Mouse (Mus musculus): Measurements from ENCODE around the gene Aplp2. TPM values are rescaled to one million over a fixed set of nuclear protein-coding genes. Genes with fewer than 3 reads are reported as not detected.

Aplp2 gene
- polyA plus RNA-seq, 1 experiment: 147 TPM

- TF ChIP-seq CTCF (IDR thresholded peaks at IDR 0.05; ENCODE audit: extremely low read depth, insufficient read length, insufficient replicate concordance, low read depth, low read length): no peak
- no peak for TF ChIP-seq POLR2A (IDR thresholded peaks at IDR 0.05; ENCODE audit: low read depth, low read length)
- Histone ChIP-seq H3K4me1 (ENCODE audit: control insufficient read depth, insufficient read depth, insufficient read length, low read length) (no peaks in the 10 kb centered on the region), H3K27me3 (ENCODE audit: control insufficient read depth, insufficient read depth, low read length) (no peaks in the 10 kb centered on the region), H3K27ac (ENCODE audit: insufficient read depth, low read depth, low read length) (no peak overlapping the region), H3K4me3 (ENCODE audit: low read depth, low read length) (no peak overlapping the region), H3K36me3 (ENCODE audit: control insufficient read depth, insufficient read depth, low read length) (no peaks in the 10 kb centered on the region)
- WGBS: 82% methylated on average over 8 of the region's 8 CpGs
Observed at GRCm38 (mm10) chr9:31240522-31241207, 29.1 kb upstream of the Aplp2 start.

- H3K4me3 ChIP-seq (ENCODE audit: low read depth, low read length): no peak overlapping the region
- no peak for TF ChIP-seq POLR2A (IDR thresholded peaks at IDR 0.05; ENCODE audit: low read depth, low read length)
- no peak for TF ChIP-seq CTCF (IDR thresholded peaks at IDR 0.05; ENCODE audit: extremely low read depth, insufficient read length, insufficient replicate concordance, low read depth, low read length)
- H3K36me3 ChIP-seq (ENCODE audit: control insufficient read depth, insufficient read depth, low read length): no peaks in the 10 kb centered on the region
- no peak overlapping the region for H3K27ac ChIP-seq (ENCODE audit: insufficient read depth, low read depth, low read length)
- H3K4me1 ChIP-seq (ENCODE audit: control insufficient read depth, insufficient read depth, insufficient read length, low read length): no peaks in the 10 kb centered on the region
- H3K27me3 ChIP-seq (ENCODE audit: control insufficient read depth, insufficient read depth, low read length): no peaks in the 10 kb centered on the region
- 94% methylated on average over 2 of the region's 2 CpGs for WGBS
Observed at GRCm38 (mm10) chr9:31239551-31239950, 27.9 kb upstream of the Aplp2 start.

GRCm38 (mm10) chr9:31238526-31238925 lies 26.9 kb upstream of the Aplp2 start:
- H3K4me1 ChIP-seq (ENCODE audit: control insufficient read depth, insufficient read depth, insufficient read length, low read length): no peaks in the 10 kb centered on the region
- no peaks in the 10 kb centered on the region for H3K27me3 ChIP-seq (ENCODE audit: control insufficient read depth, insufficient read depth, low read length)
- WGBS: 56% methylated on average over 2 of the region's 2 CpGs
- no peak overlapping the region for H3K4me3 ChIP-seq (ENCODE audit: low read depth, low read length)
- no peak for TF ChIP-seq POLR2A (IDR thresholded peaks at IDR 0.05; ENCODE audit: low read depth, low read length)
- TF ChIP-seq CTCF (IDR thresholded peaks at IDR 0.05; ENCODE audit: extremely low read depth, insufficient read length, insufficient replicate concordance, low read depth, low read length): no peak
- no peaks in the 10 kb centered on the region for H3K36me3 ChIP-seq (ENCODE audit: control insufficient read depth, insufficient read depth, low read length)
- no peak overlapping the region for H3K27ac ChIP-seq (ENCODE audit: insufficient read depth, low read depth, low read length)

- 86% methylated on average over 5 of the region's 5 CpGs for WGBS
- TF ChIP-seq CTCF (IDR thresholded peaks at IDR 0.05; ENCODE audit: extremely low read depth, insufficient read length, insufficient replicate concordance, low read depth, low read length): no peak
- no peak for TF ChIP-seq POLR2A (IDR thresholded peaks at IDR 0.05; ENCODE audit: low read depth, low read length)
- Histone ChIP-seq H3K36me3 (ENCODE audit: control insufficient read depth, insufficient read depth, low read length) (no peaks in the 10 kb centered on the region), H3K27ac (ENCODE audit: insufficient read depth, low read depth, low read length) (no peak overlapping the region), H3K4me1 (ENCODE audit: control insufficient read depth, insufficient read depth, insufficient read length, low read length) (no peaks in the 10 kb centered on the region), H3K27me3 (ENCODE audit: control insufficient read depth, insufficient read depth, low read length) (no peaks in the 10 kb centered on the region), H3K4me3 (ENCODE audit: low read depth, low read length) (no peak overlapping the region)
Observed at GRCm38 (mm10) chr9:31236079-31236478, 24.5 kb upstream of the Aplp2 start.

GRCm38 (mm10) chr9:31235489-31235888 lies 23.9 kb upstream of the Aplp2 start:
- WGBS: 68% methylated on average over 9 of the region's 9 CpGs
- Histone ChIP-seq H3K36me3 (ENCODE audit: control insufficient read depth, insufficient read depth, low read length) (no peaks in the 10 kb centered on the region), H3K27ac (ENCODE audit: insufficient read depth, low read depth, low read length) (no peak overlapping the region), H3K4me1 (ENCODE audit: control insufficient read depth, insufficient read depth, insufficient read length, low read length) (no peaks in the 10 kb centered on the region), H3K4me3 (ENCODE audit: low read depth, low read length) (no peak overlapping the region), H3K27me3 (ENCODE audit: control insufficient read depth, insufficient read depth, low read length) (no peaks in the 10 kb centered on the region)
- TF ChIP-seq POLR2A (IDR thresholded peaks at IDR 0.05; ENCODE audit: low read depth, low read length) (no peak), CTCF (IDR thresholded peaks at IDR 0.05; ENCODE audit: extremely low read depth, insufficient read length, insufficient replicate concordance, low read depth, low read length) (no peak)

- WGBS: 22% methylated on average over 4 of the region's 4 CpGs
- H3K4me3 ChIP-seq (ENCODE audit: low read depth, low read length): no peak overlapping the region
- TF ChIP-seq CTCF (IDR thresholded peaks at IDR 0.05; ENCODE audit: extremely low read depth, insufficient read length, insufficient replicate concordance, low read depth, low read length): no peak
- TF ChIP-seq POLR2A (IDR thresholded peaks at IDR 0.05; ENCODE audit: low read depth, low read length): no peak
- H3K4me1 ChIP-seq (ENCODE audit: control insufficient read depth, insufficient read depth, insufficient read length, low read length): no peaks in the 10 kb centered on the region
- no peaks in the 10 kb centered on the region for H3K36me3 ChIP-seq (ENCODE audit: control insufficient read depth, insufficient read depth, low read length)
- no peak overlapping the region for H3K27ac ChIP-seq (ENCODE audit: insufficient read depth, low read depth, low read length)
- no peaks in the 10 kb centered on the region for H3K27me3 ChIP-seq (ENCODE audit: control insufficient read depth, insufficient read depth, low read length)
Observed at GRCm38 (mm10) chr9:31235030-31235429, 23.4 kb upstream of the Aplp2 start.

GRCm38 (mm10) chr9:31226541-31226940 lies 14.9 kb upstream of the Aplp2 start:
- TF ChIP-seq POLR2A (IDR thresholded peaks at IDR 0.05; ENCODE audit: low read depth, low read length): no peak
- Histone ChIP-seq H3K27ac (ENCODE audit: insufficient read depth, low read depth, low read length) (no peak overlapping the region), H3K4me1 (ENCODE audit: control insufficient read depth, insufficient read depth, insufficient read length, low read length) (no peaks in the 10 kb centered on the region; the same call in 1 of the 2 replicates), H3K36me3 (ENCODE audit: control insufficient read depth, insufficient read depth, low read length) (no peaks in the 10 kb centered on the region), H3K27me3 (ENCODE audit: control insufficient read depth, insufficient read depth, low read length) (no peaks in the 10 kb centered on the region), H3K4me3 (ENCODE audit: low read depth, low read length) (no peak overlapping the region)
- WGBS: 85% methylated on average over 8 of the region's 8 CpGs

Data from small intestine, adult 2 months (tissue).